Mouse (Mus musculus) small intestine, adult 2 months (tissue): Measurements from ENCODE around the gene Dhrs7b.

ENCODE experiments used
- CTCF ChIP-seq: fragments of 200-500 bp; IDR thresholded peaks from 2 replicates; pipeline ENCODE4 v1.5.1; 2012; ENCODE audit warnings: low read depth, mild to moderate bottlenecking, control low read depth, inconsistent platforms, low read length, moderate library complexity, mixed read lengths; ENCODE audit not compliant: insufficient replicate concordance, insufficient read length; ENCODE audit errors: extremely low read depth
- POLR2A ChIP-seq: fragments of 200-500 bp; IDR thresholded peaks from 2 replicates; pipeline ENCODE4 v1.6.1; 2012; ENCODE audit warnings: low read depth, mild to moderate bottlenecking, control low read depth, inconsistent platforms, low read length, moderate library complexity

DNA sequence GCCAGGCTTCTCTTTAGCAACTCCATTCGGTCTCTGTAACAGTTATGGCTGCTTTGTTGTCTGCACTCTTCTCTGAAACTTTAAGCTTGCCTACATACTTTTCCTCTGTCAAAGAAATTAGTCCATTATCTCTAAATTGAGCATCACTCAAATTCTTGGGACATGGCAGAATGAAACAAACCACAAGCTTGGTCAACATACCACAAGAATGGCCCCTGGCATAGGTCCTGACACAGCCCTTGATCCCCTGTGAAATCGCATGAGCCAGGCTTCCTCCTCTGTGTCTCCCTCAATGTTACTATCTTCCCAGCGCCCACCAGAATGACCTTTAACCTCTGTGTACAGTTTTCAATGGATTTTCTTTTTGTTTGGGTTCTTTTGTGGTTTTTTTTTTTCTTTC, 52.0 kb downstream of the Dhrs7b start:
- TF ChIP-seq CTCF = no peak
- TF ChIP-seq POLR2A = no peak
